Mouse (Mus musculus): ENCODE data around the gene Fam78a. TPM values are rescaled to one million over a fixed set of nuclear protein-coding genes. Genes with fewer than 3 reads are reported as not detected.

Fam78a gene
- polyA plus RNA-seq, 1 experiment from 2014 or later, result 1.6 TPM

- 88% methylated on average over 15 of the region's 15 CpGs for WGBS
- no peak overlapping the region for H3K4me2 ChIP-seq
- no peaks in the 10 kb centered on the region for H3K36me3 ChIP-seq
- H3K9ac ChIP-seq, result no peak overlapping the region
- H3K4me3 ChIP-seq (replicated peaks), result no peak overlapping the region
- peaks cover 4% of the 10 kb centered on the region; the same call in 1 of the 2 replicates for H3K4me1 ChIP-seq
- H3K27ac ChIP-seq, result no peak overlapping the region
- peaks cover under 1% of the 10 kb centered on the region; the same call in 1 of the 2 replicates for H3K27me3 ChIP-seq
- no peak for ATAC-seq (replicated peaks; ENCODE audit: low FRiP score)
- H3K9me3 ChIP-seq (replicated peaks), result no peaks in the 10 kb centered on the region
Measured at GRCm38 (mm10) chr2:32062626-32063410, 21.8 kb downstream of the Fam78a start.

DNA sequence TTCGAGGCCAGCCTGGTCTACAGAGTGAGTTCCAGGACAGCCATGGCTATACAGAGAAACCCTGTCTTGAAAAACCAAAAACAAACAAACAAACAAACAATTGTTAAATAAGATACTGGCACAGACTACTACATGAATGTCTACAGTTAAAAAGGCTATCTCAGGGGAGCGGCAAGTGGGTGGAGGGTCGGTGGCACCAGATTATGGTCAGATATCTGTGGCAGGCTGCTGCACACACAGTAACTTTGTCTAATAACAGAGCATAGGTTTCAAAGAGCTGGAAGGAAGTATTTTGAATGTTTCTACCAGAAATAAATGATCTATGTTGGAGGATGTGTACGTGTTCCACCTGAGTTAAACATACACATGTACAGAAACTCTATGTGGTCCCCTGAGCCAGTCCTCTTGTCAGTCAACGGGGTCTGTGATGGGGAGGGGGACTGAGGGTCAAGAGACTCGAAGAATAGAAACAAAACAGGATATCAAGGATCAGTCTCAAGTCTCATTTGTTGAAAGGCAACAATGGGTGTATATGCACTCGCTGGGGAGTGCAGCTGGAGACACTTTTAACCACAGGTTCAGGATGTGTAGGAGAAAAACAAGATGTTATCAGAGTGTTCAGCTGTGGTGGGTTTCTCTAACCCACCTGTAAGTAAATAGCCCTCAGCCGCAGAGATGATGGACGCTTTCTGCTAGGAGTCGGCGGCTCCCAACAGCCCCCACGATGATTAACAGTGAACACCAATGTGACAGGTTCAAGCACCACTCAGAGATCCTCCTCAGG is 22.7 kb downstream of the Fam78a start:
- Histone ChIP-seq H3K4me1 (peaks cover 4% of the 10 kb centered on the region; the same call in 1 of the 2 replicates), H3K36me3 (no peaks in the 10 kb centered on the region), H3K4me3 (replicated peaks) (no peak overlapping the region), H3K4me2 (no peak overlapping the region), H3K9ac (no peak overlapping the region), H3K9me3 (replicated peaks) (no peaks in the 10 kb centered on the region), H3K27ac (no peak overlapping the region), H3K27me3 (no peaks in the 10 kb centered on the region)
- no peak for ATAC-seq (replicated peaks; ENCODE audit: low FRiP score)
- WGBS, result 58% methylated on average over 12 of the region's 12 CpGs

- WGBS, result 74% methylated on average over 2 of the region's 2 CpGs
Measured at GRCm38 (mm10) chr2:32061189-32061588, 23.5 kb downstream of the Fam78a start.

DNA sequence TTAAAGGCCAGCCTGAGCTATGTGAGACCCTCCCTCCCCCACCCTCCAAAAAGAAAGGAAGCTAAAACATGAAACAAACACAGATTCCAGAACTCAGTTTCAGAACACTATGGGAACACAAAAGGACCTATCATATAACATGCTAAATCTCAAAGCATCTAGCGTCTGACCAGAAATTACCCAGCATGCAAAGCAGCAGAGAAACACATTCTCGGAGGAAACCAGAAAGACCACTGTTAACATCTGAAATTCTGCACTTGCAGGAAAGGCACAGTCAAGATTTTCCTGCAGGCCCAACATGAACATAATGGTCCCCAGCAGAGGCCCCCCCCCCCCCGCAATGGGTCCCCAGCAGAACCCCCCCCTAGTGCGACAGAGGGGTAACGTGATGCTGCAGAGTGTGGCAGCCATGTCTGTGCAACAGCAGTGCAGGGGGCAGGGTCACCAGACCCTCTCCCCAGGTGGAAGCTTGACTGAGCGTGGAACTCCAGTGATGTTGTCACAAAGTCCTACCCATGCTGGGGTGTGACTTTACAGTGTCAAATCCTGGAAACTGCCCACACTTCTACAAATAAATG is 24.3 kb downstream of the Fam78a start:
- WGBS, result 59% methylated on average over 6 of the region's 6 CpGs
- no peak for ATAC-seq (replicated peaks; ENCODE audit: low FRiP score)
- no peaks in the 10 kb centered on the region for H3K9me3 ChIP-seq (replicated peaks)
- H3K36me3 ChIP-seq, result no peaks in the 10 kb centered on the region
- no peaks in the 10 kb centered on the region for H3K27me3 ChIP-seq
- H3K4me2 ChIP-seq, result no peak overlapping the region
- H3K4me1 ChIP-seq, result peaks cover 4% of the 10 kb centered on the region; the same call in 1 of the 2 replicates
- no peak overlapping the region for H3K9ac ChIP-seq
- H3K27ac ChIP-seq, result no peak overlapping the region
- no peak overlapping the region for H3K4me3 ChIP-seq (replicated peaks)

More at GRCm38 (mm10) chr2:32061189-32061588, 23.5 kb downstream of the Fam78a start:
- H3K27ac ChIP-seq, result no peak overlapping the region
- H3K4me2 ChIP-seq, result no peak overlapping the region
- H3K27me3 ChIP-seq, result no peaks in the 10 kb centered on the region
- no peaks in the 10 kb centered on the region for H3K9me3 ChIP-seq (replicated peaks)
- H3K4me3 ChIP-seq (replicated peaks), result no peak overlapping the region
- H3K4me1 ChIP-seq, result peaks cover 4% of the 10 kb centered on the region; the same call in 1 of the 2 replicates
- no peak overlapping the region for H3K9ac ChIP-seq
- no peak for ATAC-seq (replicated peaks; ENCODE audit: low FRiP score)
- no peaks in the 10 kb centered on the region for H3K36me3 ChIP-seq

GRCm38 (mm10) chr2:32059613-32060012 is 25.0 kb downstream of the Fam78a start:
- Histone ChIP-seq H3K4me1 (peaks cover 4% of the 10 kb centered on the region; the same call in 1 of the 2 replicates), H3K9ac (no peak overlapping the region), H3K27ac (no peak overlapping the region), H3K36me3 (no peaks in the 10 kb centered on the region), H3K4me2 (no peak overlapping the region), H3K4me3 (replicated peaks) (no peak overlapping the region), H3K9me3 (replicated peaks) (no peaks in the 10 kb centered on the region), H3K27me3 (no peaks in the 10 kb centered on the region)
- WGBS, result 70% methylated on average over 6 of the region's 6 CpGs
- no peak for ATAC-seq (replicated peaks; ENCODE audit: low FRiP score)

DNA sequence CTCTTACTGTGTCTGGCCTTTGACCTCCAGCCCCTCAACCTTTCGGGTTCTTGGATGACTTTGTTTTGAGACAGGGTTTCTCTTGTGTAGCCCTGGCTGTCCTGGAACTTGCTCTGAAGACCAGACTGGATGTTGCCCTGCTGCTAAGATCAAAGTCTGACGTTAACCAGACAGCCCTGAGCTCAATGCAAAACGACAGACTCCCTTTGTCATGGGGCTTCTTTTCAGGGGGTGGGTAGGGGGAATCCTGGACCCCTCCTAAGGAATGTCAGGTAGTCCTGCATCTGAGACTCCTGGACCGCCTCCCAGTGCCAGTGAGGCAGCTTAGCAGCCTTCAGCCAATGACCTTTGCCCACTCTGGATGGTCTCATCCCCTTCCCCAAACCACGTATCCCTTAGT is 25.9 kb downstream of the Fam78a start:
- Histone ChIP-seq H3K4me1 (peaks cover 4% of the 10 kb centered on the region; the same call in 1 of the 2 replicates), H3K4me3 (replicated peaks) (no peak overlapping the region), H3K27ac (no peak overlapping the region), H3K9me3 (replicated peaks) (no peaks in the 10 kb centered on the region), H3K36me3 (no peaks in the 10 kb centered on the region), H3K9ac (no peak overlapping the region), H3K4me2 (no peak overlapping the region), H3K27me3 (no peaks in the 10 kb centered on the region)
- ATAC-seq (replicated peaks; ENCODE audit: low FRiP score), result no peak
- 45% methylated on average over 5 of the region's 5 CpGs for WGBS

DNA sequence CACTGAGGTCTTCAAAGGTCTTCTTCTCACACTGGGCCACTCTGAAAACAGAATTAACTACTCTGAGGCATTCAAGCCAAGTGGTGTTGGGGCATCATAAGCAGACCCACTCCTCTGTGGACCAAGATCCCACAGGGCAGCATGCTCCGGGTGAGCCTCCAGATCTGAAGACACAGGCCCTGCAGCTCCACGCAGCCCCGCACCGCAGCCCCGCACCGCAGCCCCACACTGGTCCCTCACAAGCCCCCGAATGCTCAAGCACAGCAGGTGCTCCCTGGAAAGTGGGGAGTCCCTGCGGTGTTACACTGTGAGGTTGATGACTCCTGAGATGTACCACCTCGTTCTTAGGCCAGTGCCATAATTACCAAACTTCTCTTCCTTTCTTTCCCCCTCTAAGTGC is 26.4 kb downstream of the Fam78a start:
- Histone ChIP-seq H3K36me3 (no peaks in the 10 kb centered on the region), H3K27ac (no peak overlapping the region), H3K9me3 (replicated peaks) (no peaks in the 10 kb centered on the region), H3K4me3 (replicated peaks) (no peak overlapping the region), H3K9ac (no peak overlapping the region), H3K27me3 (no peaks in the 10 kb centered on the region), H3K4me2 (no peak overlapping the region), H3K4me1 (peaks cover 4% of the 10 kb centered on the region; the same call in 1 of the 2 replicates)
- 79% methylated on average over 9 of the region's 9 CpGs for whole genome bisulfite sequencing
- ATAC-seq (replicated peaks; ENCODE audit: low FRiP score), result no peak

DNA sequence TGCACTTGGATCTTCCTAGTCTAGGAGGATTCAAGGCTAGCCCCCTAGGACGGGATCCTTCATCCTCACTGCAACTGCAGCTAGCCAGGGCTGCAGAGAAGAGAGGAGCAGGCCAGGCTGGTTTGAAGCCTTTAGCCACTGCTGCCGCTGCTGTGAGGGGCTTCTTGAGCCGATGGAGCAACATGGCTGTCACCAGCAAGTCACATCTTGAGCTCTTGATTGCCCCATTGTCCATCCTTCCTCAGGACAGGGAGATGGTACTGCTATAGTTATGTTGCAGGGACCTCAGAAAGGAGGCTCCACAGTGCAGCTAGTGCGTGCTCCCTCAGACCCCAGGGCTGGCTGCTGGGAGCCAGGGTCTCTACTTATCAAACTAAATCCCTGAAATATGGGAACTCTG is 26.9 kb downstream of the Fam78a start:
- no peak overlapping the region for H3K4me3 ChIP-seq (replicated peaks)
- 81% methylated on average over 4 of the region's 4 CpGs for WGBS
- H3K27ac ChIP-seq, result no peak overlapping the region
- H3K4me1 ChIP-seq, result peaks cover 4% of the 10 kb centered on the region; the same call in 1 of the 2 replicates
- no peaks in the 10 kb centered on the region for H3K9me3 ChIP-seq (replicated peaks)
- no peak overlapping the region for H3K4me2 ChIP-seq
- no peak for ATAC-seq (replicated peaks; ENCODE audit: low FRiP score)
- H3K9ac ChIP-seq, result no peak overlapping the region
- no peaks in the 10 kb centered on the region for H3K27me3 ChIP-seq
- H3K36me3 ChIP-seq, result no peaks in the 10 kb centered on the region

- H3K4me2 ChIP-seq, result no peak overlapping the region
- no peak overlapping the region for H3K27ac ChIP-seq
- ATAC-seq (replicated peaks; ENCODE audit: low FRiP score), result no peak
- peaks cover 4% of the 10 kb centered on the region; the same call in 1 of the 2 replicates for H3K4me1 ChIP-seq
- WGBS, result 82% methylated on average over 2 of the region's 2 CpGs
- H3K4me3 ChIP-seq (replicated peaks), result no peak overlapping the region
- peaks cover 3% of the 10 kb centered on the region for H3K36me3 ChIP-seq
- no peaks in the 10 kb centered on the region for H3K9me3 ChIP-seq (replicated peaks)
- no peak overlapping the region for H3K9ac ChIP-seq
- no peaks in the 10 kb centered on the region for H3K27me3 ChIP-seq
Measured at GRCm38 (mm10) chr2:32057360-32057759, 27.3 kb downstream of the Fam78a start.

GRCm38 (mm10) chr2:32056524-32056923 is 28.1 kb downstream of the Fam78a start:
- ATAC-seq (replicated peaks; ENCODE audit: low FRiP score), result no peak
- Histone ChIP-seq H3K27ac (no peak overlapping the region), H3K4me1 (peaks cover 4% of the 10 kb centered on the region; the same call in 1 of the 2 replicates), H3K36me3 (peaks cover 12% of the 10 kb centered on the region), H3K9ac (no peak overlapping the region), H3K4me3 (replicated peaks) (no peak overlapping the region), H3K4me2 (no peak overlapping the region), H3K9me3 (replicated peaks) (no peaks in the 10 kb centered on the region), H3K27me3 (no peaks in the 10 kb centered on the region)
- WGBS, result 87% methylated on average over 10 of the region's 10 CpGs

GRCm38 (mm10) chr2:32055357-32055965 is 29.2 kb downstream of the Fam78a start:
- Histone ChIP-seq H3K4me3 (replicated peaks) (no peak overlapping the region), H3K4me2 (no peak overlapping the region), H3K27ac (no peak overlapping the region), H3K36me3 (peaks cover 22% of the 10 kb centered on the region), H3K4me1 (peaks cover 2% of the 10 kb centered on the region; the same call in 1 of the 2 replicates), H3K27me3 (no peaks in the 10 kb centered on the region), H3K9ac (no peak overlapping the region), H3K9me3 (replicated peaks) (no peaks in the 10 kb centered on the region)
- WGBS, result 75% methylated on average over 7 of the region's 7 CpGs
- ATAC-seq (replicated peaks; ENCODE audit: low FRiP score), result no peak
